ENCODE assay signal across 25 mouse cellular contexts in the genomic region with DNA sequence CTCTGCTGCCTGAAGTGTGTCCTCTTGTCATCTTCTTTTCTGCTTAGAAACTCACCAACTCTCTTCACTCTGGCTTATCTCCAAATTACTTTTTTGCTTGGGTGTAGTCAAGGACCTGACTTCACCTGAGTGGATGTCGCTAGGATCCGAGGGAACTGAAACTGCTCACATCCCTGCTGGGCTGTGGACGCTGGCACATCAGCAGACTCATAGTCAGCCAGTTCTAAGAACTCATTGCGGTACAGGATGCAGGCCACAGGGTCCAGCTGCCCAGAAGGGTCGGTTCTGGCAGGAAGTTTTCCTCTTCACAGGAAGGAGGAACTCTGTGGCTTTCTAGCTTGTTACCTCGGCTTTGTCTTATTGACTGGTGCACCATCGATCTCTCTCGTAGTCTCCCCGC.
"Had no signal": no experiment of that assay in that cellular context is flagged by ENCODE, and none has a peak within 500 bp of the region (broad histone marks: within the 10 kb centered on the region; RNA-seq: fewer than 3 reads in every experiment).

No protein-coding gene starts in this region.

- H3K27ac ChIP-seq: kidney, embryonic 15.5 days; left cerebral cortex, adult 2 months; limb, embryonic 12.5 days; limb, embryonic 15.5 days; liver, embryonic 14.5 days; midbrain, embryonic 10.5 days; neural tube, embryonic 12.5 days; neural tube, embryonic 15.5 days; stomach, embryonic 15.5 days had no signal

- H3K9ac ChIP-seq: kidney, embryonic 15.5 days; limb, embryonic 12.5 days; limb, embryonic 15.5 days; liver, embryonic 14.5 days; liver, postnatal 0 days; lung, embryonic 14.5 days; neural tube, embryonic 12.5 days; neural tube, embryonic 15.5 days; stomach, embryonic 15.5 days had no signal

- H3K4me1 ChIP-seq: limb, embryonic 15.5 days; neural tube, embryonic 12.5 days; stomach, embryonic 15.5 days had no signal

- DNase-seq: kidney, adult 8-10 months; kidney, postnatal 10 days; kidney, postnatal 36 days; layer of hippocampus, postnatal 36 days; left cerebral cortex, postnatal 4 days; liver, postnatal 0 days; lung, embryonic 14.5 days; lung, postnatal 10 days; lung, postnatal 4 days; midbrain, embryonic 14.5 days; right cerebral cortex, adult 18-20 months; right cerebral cortex, postnatal 14 days; right cerebral cortex, postnatal 4 days; thymus, postnatal 25 days had no signal

- H3K4me2 ChIP-seq: kidney, embryonic 15.5 days; limb, embryonic 12.5 days; limb, embryonic 15.5 days; liver, embryonic 11.5 days; lung, embryonic 14.5 days; neural tube, embryonic 12.5 days; neural tube, embryonic 15.5 days; stomach, embryonic 15.5 days had no signal

- H3K27me3 ChIP-seq: kidney, embryonic 15.5 days; limb, embryonic 12.5 days; limb, embryonic 15.5 days; neural tube, embryonic 12.5 days; neural tube, embryonic 15.5 days; stomach, embryonic 15.5 days had no signal

- H3K9me3 ChIP-seq: kidney, embryonic 15.5 days; limb, embryonic 12.5 days; limb, embryonic 15.5 days; megakaryocyte, embryonic 14.5 days; midbrain, embryonic 10.5 days; neural tube, embryonic 12.5 days; neural tube, embryonic 15.5 days; stomach, embryonic 15.5 days had no signal

- ATAC-seq: liver, postnatal 0 days had no signal

- H3K4me3 ChIP-seq: kidney, embryonic 15.5 days; left cerebral cortex, adult 2 months; limb, embryonic 12.5 days; limb, embryonic 15.5 days; megakaryocyte, embryonic 14.5 days; midbrain, embryonic 10.5 days; neural tube, embryonic 12.5 days; neural tube, embryonic 15.5 days; stomach, embryonic 15.5 days had no signal

- H3K36me3 ChIP-seq: kidney, embryonic 15.5 days; limb, embryonic 12.5 days; limb, embryonic 15.5 days; midbrain, embryonic 10.5 days; neural tube, embryonic 12.5 days; neural tube, embryonic 15.5 days; stomach, embryonic 15.5 days had no signal
